In the genomic region with DNA sequence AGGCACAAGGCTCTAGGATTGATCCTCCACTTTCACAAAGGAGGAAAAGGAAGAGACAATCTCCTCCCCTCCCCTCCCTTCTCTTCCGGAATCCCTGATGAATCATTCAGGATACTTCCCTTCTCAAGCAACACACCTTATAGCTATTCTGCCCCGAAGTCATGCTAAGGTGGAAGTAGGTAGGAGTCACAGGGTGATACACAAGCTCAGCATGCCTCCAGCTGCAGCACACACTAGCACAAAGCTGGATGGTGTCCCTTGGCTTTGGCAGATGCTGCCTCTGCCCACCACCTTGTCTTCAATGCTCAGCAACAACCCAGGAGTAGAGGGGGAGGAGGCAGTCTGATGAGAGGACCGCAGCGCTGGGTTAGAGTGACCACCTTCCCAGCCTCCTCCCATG, we compare ENCODE assay signal across 14 mouse cellular contexts.
"Had no signal": no experiment of that assay in that cellular context is flagged by ENCODE, and none has a peak within 500 bp of the region (broad histone marks: within the 10 kb centered on the region; RNA-seq: fewer than 3 reads in every experiment).

No protein-coding gene starts in this region.

- H3K4me1 ChIP-seq: liver, embryonic 12.5 days; neural tube, embryonic 15.5 days had no signal

- ATAC-seq: liver, embryonic 12.5 days; midbrain, embryonic 16.5 days had no signal

- H3K27me3 ChIP-seq: limb, embryonic 15.5 days; liver, embryonic 12.5 days; neural tube, embryonic 15.5 days had no signal

- H3K4me2 ChIP-seq: limb, embryonic 15.5 days; liver, embryonic 12.5 days; lung, embryonic 14.5 days; midbrain, embryonic 11.5 days; neural tube, embryonic 15.5 days had no signal

- H3K36me3 ChIP-seq: limb, embryonic 15.5 days; liver, embryonic 12.5 days; neural tube, embryonic 15.5 days had no signal

- H3K9ac ChIP-seq: limb, embryonic 15.5 days; liver, embryonic 12.5 days; lung, embryonic 14.5 days; neural tube, embryonic 15.5 days had no signal

- H3K27ac ChIP-seq: limb, embryonic 15.5 days; liver, embryonic 12.5 days; neural tube, embryonic 15.5 days; stomach, postnatal 0 days had no signal

- H3K9me3 ChIP-seq: limb, embryonic 15.5 days; liver, embryonic 12.5 days; neural tube, embryonic 15.5 days had no signal

- DNase-seq: kidney, adult 2 months; left cerebral cortex, postnatal 4 days; lung, embryonic 14.5 days; lung, postnatal 10 days; lung, postnatal 4 days; right cerebral cortex, adult 18-20 months; right cerebral cortex, postnatal 25 days; thymus, postnatal 4 days had no signal

- H3K4me3 ChIP-seq: limb, embryonic 15.5 days; liver, embryonic 12.5 days; neural tube, embryonic 15.5 days had no signal
